Mouse (Mus musculus): Measurements from ENCODE around the gene Snrk.
A peak's percentile ranks its signal among the peaks of the same experiment; 100 is the strongest.

Gene Snrk

GRCm38 (mm10) chr9:122117112-122117616 lies at the start of gene Snrk:
TSS of gene Snrk (plus strand) at chr9:122117266.
- DNase-seq, result peak; percentile 81 to 84

DNA sequence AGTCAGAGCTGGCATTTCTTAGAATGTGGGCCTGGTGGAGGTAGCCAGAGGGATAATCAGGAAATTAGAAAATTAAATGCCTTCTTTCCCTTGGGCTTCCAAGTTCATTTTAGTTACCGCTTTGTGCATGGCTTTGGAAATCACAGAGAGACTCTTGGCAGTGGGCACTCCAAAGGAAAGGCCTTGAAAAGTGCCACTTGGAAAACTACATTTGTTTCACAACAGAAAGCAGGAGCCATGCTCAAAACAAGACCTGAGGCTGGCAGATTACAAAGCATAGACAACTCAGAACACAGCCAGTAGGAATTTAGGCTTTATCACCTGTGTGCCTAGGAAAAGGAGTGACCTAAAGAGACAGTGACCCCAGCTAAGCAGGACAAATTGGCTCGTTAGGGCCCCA lies 49.4 kb upstream of the Snrk start:
- DNase-seq, result no peak

GRCm38 (mm10) chr9:122069560-122070174 lies 47.4 kb upstream of the Snrk start:
- DNase-seq, result peak; percentile 62 to 75

DNA sequence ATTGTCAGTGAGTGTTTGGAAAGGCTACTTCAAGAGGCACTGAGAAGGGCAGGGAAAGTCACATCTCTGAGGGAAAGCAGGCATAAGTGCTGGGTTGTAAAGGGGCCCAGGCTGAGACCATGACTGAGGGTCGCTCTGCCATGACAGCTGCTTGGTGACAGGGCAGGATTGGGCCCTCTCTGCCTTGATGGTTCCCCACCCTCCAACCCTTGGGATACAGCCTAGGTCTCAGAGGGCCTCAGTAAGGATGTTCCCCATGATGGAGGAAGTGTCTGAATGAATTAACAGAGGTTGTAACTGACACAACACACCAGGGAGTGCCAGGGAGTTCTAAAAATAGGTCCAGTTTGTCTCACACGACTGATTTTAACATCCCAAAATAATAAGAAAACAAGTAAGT lies 43.1 kb upstream of the Snrk start:
- no peak for DNase-seq

- no peak for DNase-seq
Observed at GRCm38 (mm10) chr9:122074575-122074974, 42.5 kb upstream of the Snrk start.

GRCm38 (mm10) chr9:122078456-122078855 lies 38.6 kb upstream of the Snrk start:
- DNase-seq, result no peak

- DNase-seq, result no peak
Observed at GRCm38 (mm10) chr9:122083698-122084097, 33.4 kb upstream of the Snrk start.

GRCm38 (mm10) chr9:122084175-122084574 lies 32.9 kb upstream of the Snrk start:
- peak; percentile 83 to 88 for DNase-seq

GRCm38 (mm10) chr9:122084636-122085035 lies 32.4 kb upstream of the Snrk start:
- DNase-seq, result no peak

- DNase-seq, result peak; percentile 66 to 81
Observed at GRCm38 (mm10) chr9:122085055-122085454, 32.0 kb upstream of the Snrk start.

- DNase-seq, result no peak
Observed at GRCm38 (mm10) chr9:122085550-122086205, 31.4 kb upstream of the Snrk start.

DNA sequence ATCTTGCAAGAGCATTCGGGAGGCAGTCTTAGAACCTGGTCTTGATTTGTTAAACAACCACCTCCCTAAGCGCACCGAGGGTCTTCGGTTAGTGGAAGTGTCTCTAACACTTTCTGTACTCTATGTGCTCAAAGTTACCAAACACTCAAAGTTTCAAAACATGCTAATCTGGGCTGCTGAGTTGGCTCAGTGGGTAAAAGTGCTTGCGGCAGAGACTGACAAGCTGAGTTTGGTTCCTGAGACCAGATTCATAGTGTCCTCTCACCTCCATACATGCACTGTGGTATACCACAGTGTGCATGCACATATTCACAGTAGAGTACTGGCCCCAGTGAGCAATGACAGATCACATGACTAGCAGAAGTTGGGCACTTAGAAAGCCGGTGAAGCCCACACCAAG lies 30.0 kb upstream of the Snrk start:
- peak in 1 of 2 experiments; percentile 41 for DNase-seq

GRCm38 (mm10) chr9:122091171-122091570 lies 25.9 kb upstream of the Snrk start:
- no peak for DNase-seq

DNA sequence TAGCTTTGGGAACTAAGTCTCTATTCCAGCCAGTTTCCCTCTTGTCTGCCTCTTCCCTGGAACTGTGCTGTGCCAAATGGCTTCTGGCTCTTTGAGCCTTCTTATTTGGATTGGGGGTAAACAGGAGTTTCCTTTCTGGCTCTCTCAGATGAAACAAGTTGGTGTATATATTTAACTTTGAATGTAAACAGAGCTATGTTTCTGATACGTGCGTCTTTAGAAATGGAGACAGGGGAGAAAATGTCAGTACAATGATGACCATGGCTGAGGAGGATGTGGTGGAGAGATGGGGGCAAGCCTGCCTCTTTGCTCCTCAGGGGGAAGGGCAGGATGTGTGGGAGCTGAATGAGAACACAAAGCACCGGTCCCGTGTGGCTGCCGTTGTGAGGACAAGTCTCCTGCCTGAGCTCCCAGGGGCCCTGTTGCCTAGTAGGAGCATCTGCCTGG lies 25.3 kb upstream of the Snrk start:
- DNase-seq, result peak; percentile 39 to 65

DNA sequence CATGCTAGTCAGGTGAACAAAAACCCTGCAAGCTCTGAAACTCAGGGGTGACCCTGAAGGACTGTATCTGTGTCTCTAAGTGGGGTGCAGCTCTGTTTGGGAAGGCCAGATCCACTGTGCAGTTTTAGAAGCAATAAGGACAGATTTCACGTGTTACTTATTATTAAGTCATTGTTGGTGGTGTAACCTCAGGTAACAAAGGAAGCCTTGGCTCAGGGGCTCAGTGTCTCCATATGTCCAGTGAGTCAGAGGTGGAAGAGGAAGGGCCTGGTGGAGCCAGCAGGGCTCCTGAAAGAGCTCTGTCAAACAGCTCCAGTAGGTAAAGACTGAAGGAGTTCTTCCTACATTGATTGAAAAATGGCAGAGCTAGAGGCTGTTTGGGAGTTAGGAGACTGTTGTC lies 22.9 kb upstream of the Snrk start:
- DNase-seq, result no peak

- DNase-seq, result no peak
Observed at GRCm38 (mm10) chr9:122096822-122097511, 20.1 kb upstream of the Snrk start.

- no peak for DNase-seq
Observed at GRCm38 (mm10) chr9:122097535-122097934, 19.5 kb upstream of the Snrk start.

DNA sequence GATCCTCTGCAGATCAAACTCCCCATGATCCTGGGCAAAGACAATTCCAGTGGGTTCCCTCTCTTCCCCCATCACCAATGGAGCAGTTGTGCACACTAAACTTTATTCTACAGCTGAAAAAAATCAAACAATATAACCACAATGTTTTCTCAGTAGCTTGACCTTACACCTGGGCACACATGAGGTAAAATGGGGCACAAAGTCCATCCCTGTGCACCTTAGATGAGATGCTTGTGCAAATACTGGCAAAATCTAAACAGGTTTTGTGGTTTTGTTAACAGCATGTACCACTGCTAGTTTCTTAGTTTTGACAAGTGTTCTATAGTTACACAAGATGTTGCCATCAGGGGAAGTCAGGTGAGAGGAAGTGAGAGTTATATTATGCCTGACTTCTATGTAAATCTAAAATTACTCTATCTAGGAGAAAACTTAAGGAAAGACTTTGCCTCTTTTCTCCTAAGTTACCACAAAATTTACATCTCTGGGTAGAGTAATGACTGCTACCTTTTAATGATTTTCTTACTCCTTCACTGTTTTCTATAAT lies 16.4 kb upstream of the Snrk start:
- no peak for DNase-seq

- no peak for DNase-seq
Observed at GRCm38 (mm10) chr9:122101196-122101595, 15.9 kb upstream of the Snrk start.

- DNase-seq, result no peak
Observed at GRCm38 (mm10) chr9:122103550-122104284, 13.3 kb upstream of the Snrk start.

DNA sequence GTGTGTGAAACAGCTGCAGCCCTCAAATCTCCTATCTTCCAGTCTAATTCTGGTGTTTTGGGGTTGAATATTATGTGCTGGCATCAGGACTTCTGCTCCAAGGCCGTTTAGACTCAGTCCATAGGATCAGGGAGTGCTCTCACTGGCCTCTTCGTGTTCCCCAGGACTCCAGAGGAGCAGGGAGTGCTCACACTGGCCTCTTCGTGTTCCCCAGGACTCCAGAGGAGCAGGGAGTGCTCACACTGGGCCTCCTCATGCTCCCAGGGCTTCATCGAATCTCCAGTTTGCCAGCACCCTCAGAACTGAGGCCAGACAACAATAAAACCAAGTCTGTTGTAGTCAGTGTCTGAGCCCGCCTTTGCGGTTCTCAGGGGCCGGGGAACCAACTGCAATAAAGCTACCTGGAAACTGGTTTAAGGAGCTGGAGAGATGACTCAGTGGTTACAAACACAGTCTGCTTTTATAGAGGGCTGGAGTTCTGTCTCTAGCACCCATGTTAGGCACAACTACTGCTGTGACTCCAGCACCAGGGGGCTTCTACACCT lies 12.7 kb upstream of the Snrk start:
- no peak for DNase-seq

GRCm38 (mm10) chr9:122107701-122108375 lies 9.2 kb upstream of the Snrk start:
- DNase-seq, result peak in 1 of 2 experiments; percentile 36
